Mouse (Mus musculus) lung, postnatal 36 days (tissue): ENCODE results near the gene Speg.
A peak's percentile ranks its signal among the peaks of the same experiment; 100 is the strongest.

Source experiments
- DNase-seq: peaks from one replicate; pipeline ENCODE4 v3.0.0; 2022; ENCODE audit warnings: mixed read lengths

Speg gene

GRCm38 (mm10) chr1:75399755-75400492 lies 24.8 kb downstream of the Speg start:
- peak; percentile 33 for DNase-seq

DNA sequence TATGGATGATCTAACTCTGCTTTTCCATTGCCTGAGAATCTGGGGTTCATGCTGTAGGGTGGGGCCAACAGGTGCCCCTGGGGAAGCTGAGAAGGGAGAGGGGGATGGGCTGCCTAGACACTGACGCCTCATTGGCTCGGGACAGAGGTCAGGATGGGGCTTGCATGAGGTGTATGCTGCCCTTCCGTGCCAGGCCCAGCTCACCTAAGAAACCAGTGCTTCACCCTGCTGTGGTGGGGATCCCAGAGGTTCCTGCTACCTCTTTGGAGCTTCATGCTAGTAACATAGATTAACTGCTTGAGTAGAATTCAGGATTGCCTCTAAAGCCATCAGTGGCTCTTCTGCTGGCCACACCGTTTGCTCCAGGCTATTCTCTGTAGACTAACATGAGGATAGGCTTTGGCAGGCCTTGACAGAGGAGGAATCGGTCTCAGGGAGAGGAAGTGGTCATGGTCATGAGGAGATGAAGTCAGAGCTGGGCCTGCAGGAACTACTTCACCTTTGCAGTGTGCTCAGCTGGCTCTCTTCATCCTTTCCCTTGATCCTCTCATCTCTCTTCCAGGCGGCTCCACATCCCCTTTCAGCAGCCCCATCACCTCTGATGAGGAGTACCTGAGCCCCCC lies 25.5 kb downstream of the Speg start:
- DNase-seq, result no peak

GRCm38 (mm10) chr1:75405547-75405946 lies 30.4 kb downstream of the Speg start:
- no peak for DNase-seq

- no peak for DNase-seq
Observed at GRCm38 (mm10) chr1:75406173-75406572, 31.1 kb downstream of the Speg start.

DNA sequence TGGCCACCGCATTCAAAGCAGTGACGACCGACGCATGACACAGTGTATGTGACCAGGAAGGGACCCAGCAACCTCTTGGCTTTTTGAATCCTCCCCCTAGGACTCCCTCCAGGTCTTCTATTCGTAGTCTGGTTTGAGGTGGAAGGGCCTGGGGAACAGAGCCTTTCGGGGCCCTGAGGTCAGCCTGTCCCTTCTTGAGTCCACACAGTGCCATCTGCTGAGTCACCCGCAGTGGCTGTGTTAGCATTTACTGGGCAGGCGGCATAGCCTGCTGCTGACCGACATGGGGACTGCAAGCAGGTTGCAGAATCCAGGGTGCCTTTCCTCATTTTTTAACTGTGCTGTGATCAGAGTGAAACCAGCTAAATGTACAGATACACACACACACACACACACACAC lies 32.0 kb downstream of the Speg start:
- no peak for DNase-seq

GRCm38 (mm10) chr1:75408210-75408609 lies 33.1 kb downstream of the Speg start:
- no peak for DNase-seq

DNA sequence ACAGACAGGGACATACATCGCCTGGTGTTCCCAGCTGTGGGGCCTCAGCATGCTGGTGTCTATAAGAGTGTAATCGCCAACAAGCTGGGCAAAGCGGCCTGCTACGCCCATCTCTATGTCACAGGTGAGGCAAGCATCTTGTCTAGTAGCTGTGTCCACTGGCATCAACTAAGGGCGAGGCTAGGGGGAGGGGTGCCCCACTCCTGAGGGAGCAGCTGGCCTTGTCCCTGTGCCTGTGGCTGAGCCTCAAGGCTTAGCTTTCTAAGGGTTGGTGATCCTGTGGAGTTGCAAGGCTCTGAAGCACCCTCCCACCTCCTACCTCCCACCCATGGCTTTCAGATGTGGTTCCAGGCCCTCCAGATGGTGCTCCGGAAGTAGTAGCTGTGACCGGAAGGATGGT lies 34.9 kb downstream of the Speg start:
- DNase-seq, result no peak

- no peak for DNase-seq
Observed at GRCm38 (mm10) chr1:75412196-75412595, 37.1 kb downstream of the Speg start.

- peak; percentile 39 for DNase-seq
Observed at GRCm38 (mm10) chr1:75413749-75414148, 38.7 kb downstream of the Speg start.

DNA sequence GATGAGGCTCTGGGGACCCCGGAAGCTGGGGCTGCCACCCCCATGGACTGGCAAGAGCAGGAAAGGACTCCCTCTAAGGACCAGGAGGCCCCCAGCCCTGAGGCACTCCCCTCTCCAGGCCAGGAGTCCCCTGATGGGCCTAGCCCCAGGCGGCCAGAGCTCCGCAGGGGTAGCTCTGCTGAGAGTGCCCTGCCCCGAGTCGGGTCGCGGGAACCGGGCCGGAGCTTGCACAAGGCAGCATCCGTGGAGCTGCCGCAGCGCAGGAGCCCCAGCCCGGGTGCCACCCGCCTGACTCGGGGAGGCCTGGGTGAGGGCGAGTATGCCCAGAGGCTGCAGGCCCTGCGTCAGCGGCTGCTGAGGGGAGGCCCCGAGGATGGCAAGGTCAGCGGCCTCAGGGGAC lies 46.7 kb downstream of the Speg start:
- no peak for DNase-seq

GRCm38 (mm10) chr1:75422216-75422822 lies 47.2 kb downstream of the Speg start:
- no peak for DNase-seq

- DNase-seq, result no peak
Observed at GRCm38 (mm10) chr1:75422823-75423471, 47.9 kb downstream of the Speg start.

DNA sequence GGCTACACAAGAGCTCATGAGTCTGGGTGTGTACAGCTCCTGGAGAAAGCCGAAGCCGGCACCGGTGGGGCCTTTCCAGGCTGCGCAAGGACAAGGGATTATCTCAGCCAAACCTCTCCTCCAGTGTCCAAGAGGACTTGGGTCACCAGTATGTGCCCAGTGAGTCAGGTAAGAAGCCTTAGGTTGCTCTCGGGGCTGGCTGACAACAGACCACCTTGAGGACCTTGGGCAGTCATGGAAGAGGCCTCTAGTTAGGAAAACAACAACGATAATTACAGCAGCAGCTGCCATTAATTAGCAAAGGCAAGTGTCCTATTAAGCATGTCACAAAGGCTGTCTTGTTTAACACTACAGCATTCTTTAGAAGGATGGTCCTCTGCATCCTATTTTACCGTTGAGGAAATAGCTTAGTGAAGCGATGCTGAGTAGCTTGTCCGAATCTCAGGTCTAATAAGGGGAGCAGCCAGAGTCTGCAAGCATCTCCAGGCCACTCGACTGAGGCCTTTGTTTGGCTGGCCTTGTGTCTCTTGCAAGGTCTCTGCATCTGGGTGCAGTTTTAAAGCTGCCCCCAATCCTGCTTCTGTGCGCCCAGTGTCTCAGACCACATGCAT lies 48.8 kb downstream of the Speg start:
- no peak for DNase-seq

GRCm38 (mm10) chr1:75425796-75426471 lies 50.8 kb downstream of the Speg start:
- DNase-seq, result peak; percentile 50

GRCm38 (mm10) chr1:75435475-75436328 lies 60.6 kb downstream of the Speg start, which contains the start of gene Gmppa:
TSS of gene Gmppa (plus strand) at chr1:75435930.
- DNase-seq, result peak; percentile 93

GRCm38 (mm10) chr1:75438782-75439181 lies 63.7 kb downstream of the Speg start:
- no peak for DNase-seq

GRCm38 (mm10) chr1:75440661-75441060 lies 65.6 kb downstream of the Speg start:
- no peak for DNase-seq

DNA sequence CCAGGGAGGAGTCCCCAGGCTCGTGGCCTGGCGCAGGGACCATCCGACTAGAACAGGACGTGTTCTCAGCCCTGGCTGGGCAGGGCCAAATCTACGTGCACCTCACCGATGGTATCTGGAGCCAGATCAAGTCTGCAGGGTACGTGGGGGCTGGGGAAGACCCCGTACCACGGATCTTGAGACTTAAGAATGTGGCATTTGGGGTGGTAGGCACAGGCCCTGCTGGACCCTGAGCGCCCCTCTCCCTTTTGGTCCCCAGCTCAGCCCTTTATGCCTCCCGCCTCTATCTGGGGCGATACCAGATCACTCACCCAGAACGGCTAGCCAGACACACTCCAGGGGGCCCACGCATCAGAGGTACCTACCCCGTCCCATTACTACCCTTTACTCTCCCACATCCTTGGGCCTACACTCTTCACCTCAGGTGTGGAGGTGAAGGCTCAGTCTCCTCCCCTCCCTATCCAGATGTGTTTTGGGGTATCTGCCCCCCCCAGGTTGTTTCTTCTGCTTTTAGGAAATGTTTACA lies 66.4 kb downstream of the Speg start:
- no peak for DNase-seq

DNA sequence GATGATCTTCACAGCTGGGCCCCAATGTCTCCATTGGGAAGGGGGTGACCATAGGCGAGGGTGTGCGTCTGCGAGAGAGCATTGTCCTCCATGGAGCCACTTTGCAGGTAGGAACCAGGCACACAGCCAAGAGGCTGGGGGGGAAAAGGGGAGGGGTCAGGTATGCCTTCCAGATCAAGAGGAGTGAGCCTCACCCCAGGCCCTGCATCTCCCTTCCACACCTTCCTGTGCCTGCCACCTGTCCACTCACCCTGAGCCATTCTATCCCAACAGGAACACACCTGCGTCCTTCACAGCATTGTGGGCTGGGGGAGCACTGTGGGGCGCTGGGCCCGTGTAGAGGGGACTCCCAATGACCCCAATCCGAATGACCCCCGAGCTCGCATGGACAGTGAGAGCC lies 67.1 kb downstream of the Speg start:
- DNase-seq, result no peak

DNA sequence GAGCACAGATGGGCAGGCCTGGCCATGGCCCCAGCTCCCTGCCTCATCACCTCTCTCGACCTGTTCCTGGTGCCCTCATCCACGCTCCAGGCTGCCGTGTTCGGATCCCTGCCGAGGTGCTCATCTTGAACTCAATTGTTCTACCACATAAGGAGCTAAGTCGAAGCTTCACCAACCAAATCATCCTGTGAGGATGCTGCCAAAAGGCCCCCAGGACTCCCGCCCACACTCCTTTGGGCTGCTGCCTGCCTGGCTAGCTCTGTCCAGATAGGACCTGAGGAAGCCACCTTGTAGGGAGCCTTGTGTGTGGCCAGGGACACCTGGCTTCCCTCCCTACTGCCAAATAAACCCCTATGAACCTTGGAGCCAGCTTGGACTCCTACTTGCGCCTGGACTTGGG lies 67.7 kb downstream of the Speg start:
- no peak for DNase-seq
